Mouse (Mus musculus) kidney, adult 2 months (tissue): ENCODE results near the gene Rps6kb2. TPM values are rescaled to one million over a fixed set of nuclear protein-coding genes. Genes with fewer than 3 reads are reported as not detected.
A peak's percentile ranks its signal among the peaks of the same experiment; 100 is the strongest.

Experiments used
- DNase-seq: peaks from one replicate; pipeline ENCODE4 v3.0.0; 2021
- H3K27ac ChIP-seq: fragments of 200-500 bp; 2 replicates; pipeline ENCODE4 v1.5.1; 2012; ENCODE audit warnings: low read depth, low read length, control low read depth, inconsistent platforms; ENCODE audit not compliant: insufficient read depth
- H3K27me3 ChIP-seq: fragments of 200-500 bp; replicated peaks from 2 replicates; pipeline ENCODE4 v1.6.1; 2012; ENCODE audit warnings: mild to moderate bottlenecking, moderate library complexity, low read length, inconsistent platforms; ENCODE audit not compliant: control insufficient read depth, insufficient read depth
- H3K36me3 ChIP-seq: fragments of 200-500 bp; 2 replicates; pipeline ENCODE4 v1.6.1; 2012; ENCODE audit warnings: mild to moderate bottlenecking, moderate library complexity, low read length, inconsistent platforms; ENCODE audit not compliant: control insufficient read depth, insufficient read depth
- H3K4me1 ChIP-seq: fragments of 200-500 bp; 2 replicates; pipeline ENCODE4 v1.6.1; 2011; ENCODE audit warnings: low read length; ENCODE audit not compliant: control insufficient read depth, insufficient read depth
- H3K4me3 ChIP-seq: fragments of 200-500 bp; 2 replicates; pipeline ENCODE4 v1.5.1; 2011; ENCODE audit warnings: mild to moderate bottlenecking, low read depth, low read length, control low read depth; ENCODE audit not compliant: insufficient read depth
- CTCF ChIP-seq: fragments of 200-500 bp; conservative IDR thresholded peaks from 2 replicates; pipeline ENCODE4 v1.5.1; 2011; ENCODE audit warnings: low read depth, mild to moderate bottlenecking, control low read depth, low read length, moderate library complexity, mixed read lengths; ENCODE audit not compliant: insufficient read depth, insufficient read length
- POLR2A ChIP-seq: fragments of 200-500 bp; IDR thresholded peaks from one replicate; pipeline ENCODE4 v1.6.1; 2011; ENCODE audit warnings: low read depth, low read length, control low read depth
- WGBS: fragments of 180-500 bp; shearing (Covaris S2); methylation state at CpG from one replicate; pipeline ENCODE4 v1.1.7; 2018; 5-methylcytosine and 5-hydroxymethylcytosine counted together
- polyA plus RNA-seq: library from polyadenylated mRNA; depleted of rRNA; stranded (reverse); fragments of >200 nt; gene quantifications from 2 replicates; pipeline ENCODE4 v1.2.3, GENCODE M21; 2012

Gene Rps6kb2
- polyA plus RNA-seq, 1 experiment, result 41.0 TPM

DNA sequence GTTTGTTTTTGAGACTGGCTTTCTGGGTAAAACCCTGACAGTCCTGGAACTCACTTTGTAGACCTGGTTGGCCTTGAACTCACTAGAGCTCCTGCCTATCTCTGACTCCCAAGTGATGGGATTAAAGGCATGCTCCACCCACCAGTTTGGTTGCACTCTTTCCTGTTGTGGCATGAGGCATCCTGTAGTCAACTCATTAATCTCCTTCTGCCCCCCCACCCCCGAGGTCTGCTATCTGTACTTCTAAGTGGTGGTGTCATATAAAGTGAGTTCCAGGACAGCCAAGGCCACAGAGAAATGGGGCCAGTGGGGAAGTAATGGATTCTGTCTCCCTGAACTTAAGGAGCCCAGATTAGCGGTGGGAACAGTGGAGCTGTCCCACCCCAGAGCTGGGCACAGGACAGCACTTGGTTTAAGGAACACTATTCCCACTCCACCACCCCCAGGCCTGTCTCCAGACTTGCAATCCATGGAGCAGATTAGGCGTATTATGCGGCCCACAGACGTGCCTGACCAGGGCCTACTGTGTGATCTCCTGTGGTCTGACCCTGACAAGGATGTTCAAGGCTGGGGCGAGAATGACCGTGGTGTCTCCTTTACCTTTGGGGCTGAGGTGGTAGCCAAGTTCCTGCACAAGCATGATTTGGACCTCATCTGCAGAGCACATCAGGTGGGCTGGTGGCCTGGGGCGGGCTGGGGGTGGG lies 31.0 kb upstream of the Rps6kb2 start:
- Histone ChIP-seq H3K36me3 (peaks cover 2% of the 10 kb centered on the region; the same call in 1 of the 2 replicates), H3K4me1 (peaks cover 11% of the 10 kb centered on the region; the same call in 1 of the 2 replicates), H3K27me3 (no peaks in the 10 kb centered on the region), H3K27ac (no peak overlapping the region), H3K4me3 (no peak overlapping the region)
- no peak for TF ChIP-seq POLR2A
- TF ChIP-seq CTCF, result no peak
- no peak for DNase-seq
- 85% methylated on average over 8 of the region's 8 CpGs for WGBS

DNA sequence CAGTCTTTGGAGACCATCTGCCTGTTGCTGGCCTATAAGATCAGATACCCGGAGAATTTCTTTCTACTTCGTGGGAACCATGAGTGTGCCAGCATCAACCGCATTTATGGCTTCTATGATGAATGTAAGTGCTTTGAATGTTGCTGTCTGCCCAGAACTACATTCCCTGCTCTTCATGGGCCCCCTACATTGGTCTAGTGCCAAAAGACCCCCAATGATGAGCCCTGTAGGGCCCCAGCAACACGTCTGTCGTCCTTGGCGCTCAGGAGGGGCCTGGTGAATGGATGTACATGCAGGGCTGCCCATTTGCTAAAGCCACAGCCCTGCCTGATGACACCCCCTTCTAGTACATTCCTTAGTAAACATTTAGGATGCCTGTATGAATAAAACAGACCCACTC lies 30.0 kb upstream of the Rps6kb2 start:
- Histone ChIP-seq H3K27ac (no peak overlapping the region), H3K4me3 (peak overlapping the region; percentile 99), H3K27me3 (no peaks in the 10 kb centered on the region), H3K4me1 (peaks cover 11% of the 10 kb centered on the region; the same call in 1 of the 2 replicates), H3K36me3 (peaks cover 2% of the 10 kb centered on the region; the same call in 1 of the 2 replicates)
- TF ChIP-seq POLR2A (no peak), CTCF (no peak)
- DNase-seq, result no peak
- whole genome bisulfite sequencing, result 46% methylated on average over 6 of the region's 6 CpGs

DNA sequence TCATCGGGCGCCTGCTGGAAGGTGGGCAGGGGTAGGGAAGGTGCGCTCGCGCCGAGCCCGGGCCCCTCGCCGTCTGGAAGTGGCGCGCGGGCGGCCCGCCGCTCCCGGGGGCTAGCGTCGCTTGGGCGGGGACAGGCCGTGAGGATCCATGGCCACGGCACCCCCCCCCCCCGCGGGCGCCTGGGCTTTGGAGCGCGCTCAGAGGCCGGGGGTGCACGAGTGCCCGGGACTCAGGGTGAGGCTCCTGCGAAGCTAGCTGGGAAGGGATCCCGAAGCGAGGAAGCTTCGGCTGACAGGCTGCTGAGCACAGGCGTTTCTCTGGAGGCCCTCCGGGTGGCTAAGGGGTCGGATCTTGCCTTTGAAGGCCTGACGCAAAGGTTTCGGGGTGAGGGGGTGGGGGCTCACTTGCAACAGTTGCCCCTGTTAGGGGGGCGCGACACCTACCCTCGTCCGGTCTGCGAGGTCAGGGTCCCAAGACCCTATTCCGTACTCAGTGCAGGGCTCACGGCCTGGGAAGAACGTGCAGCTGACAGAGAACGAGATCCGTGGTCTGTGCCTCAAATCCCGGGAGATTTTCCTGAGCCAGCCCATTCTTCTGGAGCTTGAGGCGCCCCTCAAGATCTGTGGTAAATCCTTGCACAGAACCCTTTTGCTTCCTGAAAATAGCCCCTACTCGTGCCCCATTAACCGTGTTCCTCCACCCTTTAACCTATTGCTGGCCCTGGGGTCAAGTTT lies 29.3 kb upstream of the Rps6kb2 start:
- H3K36me3 ChIP-seq, result peaks cover 2% of the 10 kb centered on the region; the same call in 1 of the 2 replicates
- no peaks in the 10 kb centered on the region for H3K27me3 ChIP-seq
- H3K27ac ChIP-seq, result peak overlapping the region; percentile 93
- no peak for DNase-seq
- peak overlapping the region; percentile 99 for H3K4me3 ChIP-seq
- H3K4me1 ChIP-seq, result peaks cover 11% of the 10 kb centered on the region; the same call in 1 of the 2 replicates
- TF ChIP-seq CTCF, result no peak
- no peak for TF ChIP-seq POLR2A
- under 1% methylated on average over 38 of the region's 52 CpGs for WGBS

DNA sequence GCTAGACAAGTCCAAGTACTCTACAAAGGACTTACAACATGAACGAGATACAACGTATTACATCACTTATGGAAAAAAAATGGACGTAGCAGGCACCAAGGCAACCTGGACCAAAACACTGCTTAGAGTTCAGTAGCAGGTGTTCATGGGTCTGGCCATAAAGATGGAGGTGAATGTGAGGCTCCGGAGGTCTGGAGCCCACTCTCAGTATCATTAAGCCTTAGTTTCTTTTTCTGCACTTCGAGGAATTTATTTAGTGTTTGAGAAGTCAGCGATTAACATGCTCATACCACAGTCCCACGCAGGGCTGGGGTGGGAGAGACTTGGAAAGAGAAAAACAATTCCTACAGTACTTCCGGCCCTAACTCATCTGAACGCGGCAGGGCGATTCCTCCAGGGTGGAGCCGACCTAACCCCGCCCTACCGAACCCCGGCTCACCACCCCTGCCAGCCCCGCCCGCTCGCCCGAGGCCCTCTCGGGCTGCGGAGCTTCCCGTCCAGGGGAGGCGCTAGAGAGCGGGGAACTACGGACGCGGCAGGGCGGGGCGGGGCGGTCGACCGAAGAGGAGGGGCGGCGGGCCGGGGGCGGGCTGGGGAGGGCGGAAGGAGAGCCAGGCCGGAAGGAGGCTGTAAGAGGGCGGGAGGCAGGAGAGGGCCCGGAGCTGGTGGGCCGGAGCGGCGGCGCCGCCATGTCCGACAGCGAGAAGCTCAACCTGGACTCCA lies 28.5 kb upstream of the Rps6kb2 start, which contains the start of gene Ppp1ca:
Gene Ppp1ca (plus strand): TSS at position 538 of the 723 bp plus-strand sequence.
- no peaks in the 10 kb centered on the region for H3K27me3 ChIP-seq
- H3K4me3 ChIP-seq, result peak within 1 kb of the TSS; percentile 99
- 3% methylated on average over 44 of the region's 47 CpGs for WGBS
- H3K36me3 ChIP-seq, result peaks cover 2% of the 10 kb centered on the region; the same call in 1 of the 2 replicates
- H3K4me1 ChIP-seq, result peaks cover 11% of the 10 kb centered on the region; the same call in 1 of the 2 replicates
- TF ChIP-seq CTCF, result peak; percentile 60
- TF ChIP-seq POLR2A, result peak; percentile 65
- DNase-seq, result peak; percentile 97
- peak within 1 kb of the TSS; percentile 93 for H3K27ac ChIP-seq

DNA sequence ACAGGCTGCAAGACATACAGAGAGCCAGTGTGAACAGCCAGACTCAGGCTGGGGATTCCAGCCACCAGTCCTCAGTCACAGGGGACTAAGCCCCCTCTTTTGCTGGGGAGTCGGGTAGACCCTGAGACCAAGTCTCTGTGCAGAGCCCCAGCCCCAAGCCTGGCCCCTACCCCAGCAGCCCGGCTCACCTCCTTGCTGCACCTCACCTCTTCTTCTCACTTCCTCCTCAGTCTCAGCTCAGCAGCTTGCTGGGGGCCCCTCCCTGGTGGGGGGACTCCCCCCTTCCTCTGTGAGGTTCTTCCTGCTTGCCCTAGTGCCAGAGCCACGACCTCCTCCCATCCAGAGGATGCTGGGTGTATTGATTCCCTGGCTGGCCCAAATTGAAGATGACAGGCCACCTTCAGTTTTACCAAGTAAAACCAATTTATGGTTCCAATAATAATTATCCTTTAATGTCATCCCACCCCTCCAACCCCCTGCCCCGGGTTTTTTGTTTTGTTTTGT lies 27.7 kb upstream of the Rps6kb2 start, which contains the start of gene Tbc1d10c:
Gene Tbc1d10c (minus strand): TSS at position 454 of the 504 bp plus-strand sequence.
- Histone ChIP-seq H3K27me3 (no peaks in the 10 kb centered on the region), H3K27ac (peak within 1 kb of the TSS; percentile 93), H3K36me3 (peaks cover 2% of the 10 kb centered on the region; the same call in 1 of the 2 replicates), H3K4me1 (peaks cover 11% of the 10 kb centered on the region; the same call in 1 of the 2 replicates), H3K4me3 (peak within 1 kb of the TSS; percentile 99)
- DNase-seq, result no peak
- WGBS, result 41% methylated on average over 4 of the region's 4 CpGs
- TF ChIP-seq CTCF, result no peak

DNA sequence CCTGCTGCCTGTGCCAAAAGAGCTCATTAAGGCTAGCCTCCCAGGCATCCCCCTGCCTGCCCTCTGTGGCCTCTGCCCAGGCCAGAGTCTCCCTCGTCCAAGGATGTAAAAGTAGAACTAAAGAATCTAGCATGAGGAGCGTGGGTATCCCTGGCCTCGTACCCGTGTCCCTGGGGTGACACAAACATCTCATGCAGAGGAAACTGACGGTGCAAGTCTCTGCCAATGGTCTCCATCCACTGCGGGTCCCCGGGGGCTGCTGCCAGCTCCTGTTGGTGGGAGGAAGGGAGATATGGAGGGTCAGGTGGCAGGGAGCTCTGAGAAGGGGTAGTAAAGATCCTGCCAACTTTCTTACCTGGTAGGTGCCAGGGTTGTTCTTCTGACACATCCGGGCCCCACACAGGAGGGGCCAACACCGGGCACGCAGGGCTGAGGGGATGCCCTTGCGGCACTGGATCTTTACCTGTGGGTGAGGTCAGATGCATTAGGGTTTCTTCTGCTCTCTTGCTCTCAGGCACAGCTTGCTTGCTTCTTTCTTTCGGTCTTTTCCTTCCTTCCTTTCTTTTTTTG lies 26.0 kb upstream of the Rps6kb2 start:
- DNase-seq, result no peak
- no peak for TF ChIP-seq CTCF
- no peak for TF ChIP-seq POLR2A
- no peaks in the 10 kb centered on the region for H3K27me3 ChIP-seq
- 86% methylated on average over 12 of the region's 12 CpGs for WGBS
- H3K4me1 ChIP-seq, result peaks cover 11% of the 10 kb centered on the region; the same call in 1 of the 2 replicates
- H3K36me3 ChIP-seq, result no peaks in the 10 kb centered on the region
- no peak overlapping the region for H3K27ac ChIP-seq
- H3K4me3 ChIP-seq, result no peak overlapping the region
